Mouse (Mus musculus) small intestine, adult 2 months (tissue): ENCODE results near the gene Zfp523.

Source experiments
- CTCF ChIP-seq: fragments of 200-500 bp; IDR thresholded peaks from 2 replicates; pipeline ENCODE4 v1.5.1; 2012; ENCODE audit warnings: low read depth, mild to moderate bottlenecking, control low read depth, inconsistent platforms, low read length, moderate library complexity, mixed read lengths; ENCODE audit not compliant: insufficient replicate concordance, insufficient read length; ENCODE audit errors: extremely low read depth
- POLR2A ChIP-seq: fragments of 200-500 bp; IDR thresholded peaks from 2 replicates; pipeline ENCODE4 v1.6.1; 2012; ENCODE audit warnings: low read depth, mild to moderate bottlenecking, control low read depth, inconsistent platforms, low read length, moderate library complexity

- TF ChIP-seq POLR2A, result no peak
- TF ChIP-seq CTCF, result no peak
These were observed 67.8 kb downstream of the Zfp523 start for GRCm38 (mm10) chr17:28244714-28245113.
